Mouse (Mus musculus): ENCODE results near the gene Lrfn4.

DNA sequence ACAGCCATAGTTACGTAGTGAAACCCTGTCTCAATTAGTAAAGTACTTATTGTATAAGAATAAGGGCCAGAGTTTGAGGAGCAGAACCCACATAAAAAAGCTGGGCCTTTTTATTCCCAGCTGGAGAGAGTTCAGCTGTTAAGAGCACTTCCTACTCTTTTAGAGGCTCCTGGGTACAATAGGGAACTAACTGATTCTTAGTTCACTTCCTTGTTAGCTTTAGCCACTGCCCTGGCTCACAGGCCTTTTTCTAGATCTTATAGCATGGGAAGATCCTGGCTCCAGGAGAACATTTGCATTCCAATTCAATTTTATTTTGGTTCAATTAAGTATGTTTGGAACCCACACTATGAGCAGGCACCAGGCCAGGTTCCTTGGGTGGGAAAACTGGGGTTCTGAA is 43.8 kb downstream of the Lrfn4 start:
- TF ChIP-seq CTCF (IDR thresholded peaks at IDR 0.05; ENCODE audit: low read depth, low read length) (no peak), GATA1 (IDR thresholded peaks at IDR 0.05; ENCODE audit: borderline replicate concordance, low read length) (no peak), TAL1 (conservative IDR thresholded peaks at IDR 0.05; ENCODE audit: low read depth, low read length) (no peak)

All from G1E (cell line).